Mouse (Mus musculus) cerebral cortex, adult 2 months (tissue): Measurements from ENCODE around the gene Cytip.

Experiments used
- WGBS: fragments of 180-500 bp; shearing (Covaris S2); methylation state at CpG from one replicate; pipeline ENCODE4 v1.1.7; 2018; 5-methylcytosine and 5-hydroxymethylcytosine counted together

Gene Cytip

GRCm38 (mm10) chr2:58107887-58108286, 87.4 kb downstream of the Cytip start:
- WGBS: 87% methylated on average over 16 of the region's 16 CpGs

GRCm38 (mm10) chr2:58107046-58107445, 88.3 kb downstream of the Cytip start:
- 87% methylated on average over 6 of the region's 6 CpGs for WGBS

- WGBS: 70% methylated on average over 1 of the region's 1 CpGs
Measured at GRCm38 (mm10) chr2:58094818-58095217, 100.5 kb downstream of the Cytip start.

GRCm38 (mm10) chr2:58086420-58086819, 108.9 kb downstream of the Cytip start:
- 94% methylated on average over 1 of the region's 1 CpGs for WGBS

GRCm38 (mm10) chr2:58079849-58080248, 115.5 kb downstream of the Cytip start:
- WGBS: 36% methylated on average over 1 of the region's 1 CpGs
